7 mouse cellular contexts compared by ENCODE assay signal in genomic region chr4:126203336-126203895, GRCm38 (mm10). TPM values are rescaled to one million over a fixed set of nuclear protein-coding genes. Genes with fewer than 3 reads are reported as not detected.
A peak's percentile ranks its signal among the peaks of the same experiment; 100 is the strongest.
DNase-seq lines count a peak whose midpoint lies in the region; ATAC-seq and TF ChIP-seq lines count a peak whose summit lies in the region.

No protein-coding gene starts in this region.

- no peak for ATAC-seq in lung, embryonic 15.5 days (ENCODE audit: borderline replicate concordance, extremely low read depth, low FRiP score, low TSS enrichment)
- no peak for ATAC-seq in limb, embryonic 11.5 days (ENCODE audit: insufficient number of reproducible peaks, low FRiP score, low TSS enrichment, low read depth)

- no peaks in the 10 kb centered on the region for H3K9me3 ChIP-seq in lung, embryonic 15.5 days
- no peaks in the 10 kb centered on the region for H3K9me3 ChIP-seq in limb, embryonic 11.5 days (ENCODE audit: control insufficient read depth, low read length)

- DNase-seq in lung, adult 18-20 months, result no peak
- peak; percentile 24 for DNase-seq in limb, embryonic 11.5 days (ENCODE audit: low spot score)
- peak; percentile 22 for DNase-seq in splenic B cell, adult 2 months (ENCODE audit: low read depth, low spot score)
- no peak for DNase-seq in left cerebral cortex, postnatal 25 days (ENCODE audit: low spot score in 2 of 2)
- no peak for DNase-seq in right cerebral cortex, adult 2 months (ENCODE audit: low spot score in 2 of 2)

- peak overlapping the region; percentile 29; the same call in 1 of the 2 replicates for H3K9ac ChIP-seq in lung, embryonic 15.5 days
- peak overlapping the region; percentile 92 for H3K9ac ChIP-seq in limb, embryonic 11.5 days (ENCODE audit: low read length)

- H3K4me2 ChIP-seq in lung, embryonic 15.5 days, result peak overlapping the region; percentile 59
- H3K4me2 ChIP-seq in limb, embryonic 11.5 days (ENCODE audit: low read depth, severe bottlenecking), result peak overlapping the region; percentile 48

- TF ChIP-seq CTCF in embryonic fibroblast, embryonic 13.5 days (IDR thresholded peaks at IDR 0.05; ENCODE audit: borderline replicate concordance, insufficient read depth, low read length), result no peak

- H3K4me1 ChIP-seq in lung, embryonic 15.5 days, result peaks cover 37% of the 10 kb centered on the region
- H3K4me1 ChIP-seq in embryonic fibroblast, embryonic 13.5 days (ENCODE audit: control insufficient read depth, insufficient read depth, low read length), result peaks cover 7% of the 10 kb centered on the region; the same call in 1 of the 2 replicates
- peaks cover 16% of the 10 kb centered on the region for H3K4me1 ChIP-seq in limb, embryonic 11.5 days (ENCODE audit: control insufficient read depth, insufficient read depth, low read length)

- H3K4me3 ChIP-seq in lung, embryonic 15.5 days, result peak overlapping the region; percentile 78
- no peak overlapping the region for H3K4me3 ChIP-seq in embryonic fibroblast, embryonic 13.5 days (ENCODE audit: insufficient read depth, low read length)
- H3K4me3 ChIP-seq in limb, embryonic 11.5 days (ENCODE audit: low read depth, low read length), result peak overlapping the region; percentile 56

- H3K27me3 ChIP-seq in lung, embryonic 15.5 days, result no peaks in the 10 kb centered on the region
- H3K27me3 ChIP-seq in limb, embryonic 11.5 days (ENCODE audit: control insufficient read depth, insufficient read depth, low read length), result no peaks in the 10 kb centered on the region
- H3K27me3 ChIP-seq in splenic B cell, adult 2 months (ENCODE audit: control insufficient read depth, insufficient read depth, low read length, poor library complexity, severe bottlenecking), result no peaks in the 10 kb centered on the region

- intact Hi-C loops in left cerebral cortex, postnatal 25 days (cut with DNase I), result loop anchor here (5.0 kb wide), 1 partner anchor 549 kb away; the partner anchor contains the start of genes AU040320 and Ncdn

- peak; percentile 26; the same call in 1 of the 2 replicates for TF ChIP-seq POLR2A in embryonic fibroblast, embryonic 13.5 days (IDR thresholded peaks at IDR 0.05; ENCODE audit: low read depth, low read length)

- H3K27ac ChIP-seq in lung, embryonic 15.5 days, result peak overlapping the region; percentile 92
- H3K27ac ChIP-seq in embryonic fibroblast, embryonic 13.5 days (ENCODE audit: insufficient read depth, low read length), result peak overlapping the region; percentile 92
- H3K27ac ChIP-seq in limb, embryonic 11.5 days (replicated peaks; ENCODE audit: low read depth, low read length), result peak overlapping the region; percentile 66

- H3K36me3 ChIP-seq in lung, embryonic 15.5 days, result no peaks in the 10 kb centered on the region
- no peaks in the 10 kb centered on the region for H3K36me3 ChIP-seq in limb, embryonic 11.5 days (ENCODE audit: control insufficient read depth, insufficient read depth, low read length)
- no peaks in the 10 kb centered on the region for H3K36me3 ChIP-seq in splenic B cell, adult 2 months (ENCODE audit: control insufficient read depth, insufficient read depth, low read length, poor library complexity, severe bottlenecking)

- WGBS in lung, embryonic 15.5 days, result 68% methylated on average over 10 of the region's 10 CpGs
- WGBS in limb, embryonic 11.5 days, result 70% methylated on average over 10 of the region's 10 CpGs

RNA-seq across cellular contexts. Expression of gene Thrap3, which starts 0.9 kb away (rescaled TPM):
- 228 and 230 TPM in 2 replicates for polyA plus RNA-seq in lung, embryonic 15.5 days (2015; fragmentation: Nextera tagmentation; extraction: Ambion mirVana)
- 311 and 382 TPM in 2 replicates for polyA plus RNA-seq in embryonic fibroblast, embryonic 13.5 days (2011; ENCODE audit: insufficient read length, low read depth, missing spikeins)
- polyA plus RNA-seq in limb, embryonic 11.5 days (2014; fragmentation: Nextera tagmentation; extraction: Ambion mirVana), result 247 and 264 TPM in 2 replicates
- total RNA-seq in left cerebral cortex, postnatal 25 days (2021), result 100 to 1,000 TPM; 133 to 147 TPM

RNA-seq across cellular contexts. Expression of gene Sh3d21, which starts 40.1 kb away (rescaled TPM):
- polyA plus RNA-seq in lung, embryonic 15.5 days (2015; fragmentation: Nextera tagmentation; extraction: Ambion mirVana), result 7.2 and 9.4 TPM in 2 replicates
- polyA plus RNA-seq in embryonic fibroblast, embryonic 13.5 days (2011; ENCODE audit: insufficient read length, low read depth, missing spikeins), result 2.5 and 3.8 TPM in 2 replicates
- polyA plus RNA-seq in limb, embryonic 11.5 days (2014; fragmentation: Nextera tagmentation; extraction: Ambion mirVana), result 5.4 and 5.5 TPM in 2 replicates
- total RNA-seq in left cerebral cortex, postnatal 25 days (2021), result under 1 TPM; 0.27 to 0.69 TPM

RNA-seq across cellular contexts. Expression of gene Map7d1, which starts 52.7 kb away (rescaled TPM):
- 40.8 and 45.3 TPM in 2 replicates for polyA plus RNA-seq in lung, embryonic 15.5 days (2015; fragmentation: Nextera tagmentation; extraction: Ambion mirVana)
- polyA plus RNA-seq in embryonic fibroblast, embryonic 13.5 days (2011; ENCODE audit: insufficient read length, low read depth, missing spikeins), result 83.0 and 98.9 TPM in 2 replicates
- polyA plus RNA-seq in limb, embryonic 11.5 days (2014; fragmentation: Nextera tagmentation; extraction: Ambion mirVana), result 54.6 and 61.2 TPM in 2 replicates
- total RNA-seq in left cerebral cortex, postnatal 25 days (2021), result 100 to 1,000 TPM; 253 to 255 TPM

RNA-seq across cellular contexts. Expression of gene Eva1b, which starts 55.9 kb away (rescaled TPM):
- 95.9 and 101 TPM in 2 replicates for polyA plus RNA-seq in lung, embryonic 15.5 days (2015; fragmentation: Nextera tagmentation; extraction: Ambion mirVana)
- polyA plus RNA-seq in embryonic fibroblast, embryonic 13.5 days (2011; ENCODE audit: insufficient read length, low read depth, missing spikeins), result 41.0 and 53.7 TPM in 2 replicates
- 64.3 and 70.3 TPM in 2 replicates for polyA plus RNA-seq in limb, embryonic 11.5 days (2014; fragmentation: Nextera tagmentation; extraction: Ambion mirVana)
- 1 to 10 TPM; 4.1 to 4.4 TPM for total RNA-seq in left cerebral cortex, postnatal 25 days (2021)

RNA-seq across cellular contexts. Expression of gene Trappc3, which starts 58.7 kb away (rescaled TPM):
- polyA plus RNA-seq in lung, embryonic 15.5 days (2015; fragmentation: Nextera tagmentation; extraction: Ambion mirVana), result 106 and 108 TPM in 2 replicates
- 96.6 and 102 TPM in 2 replicates for polyA plus RNA-seq in embryonic fibroblast, embryonic 13.5 days (2011; ENCODE audit: insufficient read length, low read depth, missing spikeins)
- 25.0 and 32.2 TPM in 2 replicates for polyA plus RNA-seq in limb, embryonic 11.5 days (2014; fragmentation: Nextera tagmentation; extraction: Ambion mirVana)
- total RNA-seq in left cerebral cortex, postnatal 25 days (2021), result 10 to 100 TPM; 77.4 to 79.4 TPM

Comparison
In these comparisons a context has a peak if more than half of its experiments do, and no peak if none do; other contexts are left out.
1. DNase-seq: peak in limb, embryonic 11.5 days (single experiment) and splenic B cell, adult 2 months (single experiment); none in lung, adult 18-20 months (0 of 2), left cerebral cortex, postnatal 25 days (0 of 2) and right cerebral cortex, adult 2 months (0 of 2).
2. Peak in every context shown above with its lines, with median percentiles within 50 percentile points of each other: H3K27ac ChIP-seq.